Mouse (Mus musculus): ENCODE data around the gene Suds3. TPM values are rescaled to one million over a fixed set of nuclear protein-coding genes. Genes with fewer than 3 reads are reported as not detected.

Suds3 gene
- polyA plus RNA-seq, 1 experiment from 2014 or later = 50.3 TPM

DNA sequence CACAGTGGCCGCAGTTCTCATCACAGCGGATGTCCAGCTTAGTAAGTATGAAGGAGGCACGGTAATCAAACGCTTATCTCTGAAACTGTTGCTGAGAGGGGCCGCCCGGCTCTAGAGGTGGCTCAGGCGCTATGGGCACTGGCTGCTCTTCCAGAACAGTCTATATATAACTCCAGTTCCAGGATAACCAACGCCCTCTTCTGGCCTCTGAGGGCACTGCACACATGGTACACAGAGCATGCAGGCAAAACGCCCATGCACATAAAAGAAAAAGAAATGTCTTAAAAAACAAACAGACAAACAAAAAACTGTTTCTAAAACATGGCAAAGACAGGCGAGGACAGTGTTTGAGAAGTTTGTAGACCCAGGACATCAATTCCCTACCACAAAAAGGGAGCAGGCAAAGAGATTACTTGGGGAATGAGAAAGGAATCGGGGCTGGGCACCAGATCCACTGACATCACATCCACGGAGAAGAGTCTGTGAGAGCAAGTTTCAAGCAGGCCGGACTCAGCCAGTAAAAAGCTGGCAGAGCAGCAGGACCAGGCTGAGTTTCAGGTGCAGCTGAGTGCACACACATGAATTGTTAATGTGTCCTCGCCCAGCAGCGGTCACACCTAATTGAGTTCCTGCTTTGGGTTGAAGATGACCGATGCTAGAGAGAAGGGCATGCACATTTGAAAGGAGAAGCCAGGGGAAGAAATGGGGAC is 4.7 kb downstream of the Suds3 start:
- H3K9me3 ChIP-seq (ENCODE audit: control insufficient read depth, low read length) = no peaks in the 10 kb centered on the region
- peaks cover 23% of the 10 kb centered on the region for H3K36me3 ChIP-seq (ENCODE audit: control insufficient read depth, insufficient read depth, low read length)
- no peak overlapping the region for H3K27ac ChIP-seq (ENCODE audit: low read depth, low read length)
- no peak overlapping the region for H3K4me2 ChIP-seq
- no peak overlapping the region for H3K9ac ChIP-seq (ENCODE audit: low read length)
- 91% methylated on average over 16 of the region's 16 CpGs for WGBS
- H3K4me3 ChIP-seq (ENCODE audit: low read depth, low read length) = no peak overlapping the region
- H3K4me1 ChIP-seq (ENCODE audit: control insufficient read depth, insufficient read depth, low read length) = no peaks in the 10 kb centered on the region
- no peaks in the 10 kb centered on the region for H3K27me3 ChIP-seq (ENCODE audit: control insufficient read depth, insufficient read depth, low read length)
- ATAC-seq (ENCODE audit: low FRiP score) (no peak), DNase-seq (ENCODE audit: low spot score, missing footprints) (peak; percentile 57)

DNA sequence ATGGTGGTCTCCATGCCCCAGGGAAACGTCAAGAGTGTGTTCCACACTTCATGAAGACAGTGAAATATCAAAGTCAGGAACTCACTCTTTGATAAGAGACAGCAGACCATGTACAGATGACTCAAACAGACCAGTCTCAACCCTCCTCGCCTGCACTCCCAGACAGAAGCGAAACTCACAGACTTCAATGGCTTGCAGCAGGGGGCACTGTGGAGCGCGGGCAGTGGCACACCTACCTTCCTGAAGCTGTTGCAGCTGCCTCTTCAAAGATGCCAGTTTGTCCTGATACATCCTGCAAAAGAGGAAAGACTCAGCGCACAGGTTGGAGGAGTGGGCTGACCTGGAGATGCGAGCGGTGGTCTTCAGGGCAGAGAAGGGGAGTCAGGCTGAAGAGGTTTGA is 6.4 kb downstream of the Suds3 start:
- no peak overlapping the region for H3K4me2 ChIP-seq
- no peaks in the 10 kb centered on the region for H3K4me1 ChIP-seq (ENCODE audit: control insufficient read depth, insufficient read depth, low read length)
- no peaks in the 10 kb centered on the region for H3K9me3 ChIP-seq (ENCODE audit: control insufficient read depth, low read length)
- WGBS = 86% methylated on average over 8 of the region's 8 CpGs
- ATAC-seq (ENCODE audit: low FRiP score) (no peak), DNase-seq (ENCODE audit: low spot score, missing footprints) (peak; percentile 83)
- H3K36me3 ChIP-seq (ENCODE audit: control insufficient read depth, insufficient read depth, low read length) = peaks cover 30% of the 10 kb centered on the region
- H3K27ac ChIP-seq (ENCODE audit: low read depth, low read length) = no peak overlapping the region
- H3K27me3 ChIP-seq (ENCODE audit: control insufficient read depth, insufficient read depth, low read length) = no peaks in the 10 kb centered on the region
- H3K9ac ChIP-seq (ENCODE audit: low read length) = no peak overlapping the region
- H3K4me3 ChIP-seq (ENCODE audit: low read depth, low read length) = no peak overlapping the region

DNA sequence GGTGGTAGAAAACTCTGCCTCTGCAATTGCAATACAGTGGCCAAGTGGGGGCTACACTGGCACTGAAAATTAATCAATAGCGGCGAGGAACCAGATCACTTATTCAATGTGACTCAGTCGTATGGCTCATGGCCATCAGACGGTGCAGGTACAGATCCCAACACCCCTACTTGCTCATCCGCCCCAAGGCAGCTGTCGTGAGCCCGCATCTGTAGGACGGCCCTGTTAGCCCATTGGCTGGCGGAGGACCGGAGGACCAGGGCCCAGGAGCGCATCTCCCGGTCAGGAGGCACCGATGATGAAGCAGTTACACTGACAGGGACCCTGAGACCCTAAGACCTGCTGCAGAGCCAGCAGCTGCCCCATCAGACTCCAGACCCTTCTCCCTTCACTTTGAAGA is 7.2 kb downstream of the Suds3 start:
- no peaks in the 10 kb centered on the region for H3K9me3 ChIP-seq (ENCODE audit: control insufficient read depth, low read length)
- no peaks in the 10 kb centered on the region for H3K4me1 ChIP-seq (ENCODE audit: control insufficient read depth, insufficient read depth, low read length)
- no peak overlapping the region for H3K27ac ChIP-seq (ENCODE audit: low read depth, low read length)
- H3K9ac ChIP-seq (ENCODE audit: low read length) = no peak overlapping the region
- no peak overlapping the region for H3K4me3 ChIP-seq (ENCODE audit: low read depth, low read length)
- peaks cover 33% of the 10 kb centered on the region for H3K36me3 ChIP-seq (ENCODE audit: control insufficient read depth, insufficient read depth, low read length)
- no peak overlapping the region for H3K4me2 ChIP-seq
- DNase-seq (ENCODE audit: low spot score, missing footprints) (no peak), ATAC-seq (ENCODE audit: low FRiP score) (no peak)
- H3K27me3 ChIP-seq (ENCODE audit: control insufficient read depth, insufficient read depth, low read length) = no peaks in the 10 kb centered on the region
- 96% methylated on average over 13 of the region's 13 CpGs for WGBS

DNA sequence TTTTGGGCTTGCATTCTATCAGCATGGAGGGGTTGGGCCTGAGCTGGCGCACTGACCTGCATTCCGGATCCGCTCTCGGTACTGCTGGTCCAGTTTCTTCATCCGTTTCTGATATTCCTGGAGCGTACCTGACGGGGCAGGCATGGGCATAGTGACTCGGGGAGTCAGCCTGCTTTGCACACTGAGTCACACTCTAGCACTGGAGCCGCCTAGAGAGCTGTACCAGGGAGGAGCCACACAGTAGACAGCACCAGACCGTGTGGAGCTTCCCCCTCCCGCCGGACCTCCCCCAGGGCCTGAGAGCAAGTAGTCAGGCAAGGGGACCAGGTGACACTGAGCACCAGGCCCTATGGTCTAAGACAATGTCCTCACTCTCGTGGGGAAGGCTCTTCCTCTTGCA is 7.6 kb downstream of the Suds3 start:
- WGBS = 97% methylated on average over 13 of the region's 13 CpGs

DNA sequence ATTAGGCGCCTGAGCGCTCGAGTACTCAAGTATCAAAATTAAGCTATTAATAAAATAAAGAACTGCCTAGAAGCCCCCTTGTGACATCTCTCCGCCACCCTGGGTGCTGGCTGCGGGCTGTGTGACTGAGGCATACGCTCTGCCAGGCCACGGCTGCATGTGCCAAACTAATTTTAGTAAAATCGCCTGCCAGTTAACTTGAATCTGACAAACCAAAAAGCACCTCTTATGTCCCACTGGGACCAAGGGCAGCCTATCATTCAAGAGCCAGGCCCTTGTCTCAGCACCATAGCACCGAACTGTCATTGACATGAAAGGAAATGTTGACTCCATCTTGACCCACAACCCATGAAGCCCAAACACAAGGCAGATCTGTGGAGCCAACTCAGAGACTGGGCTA is 10.2 kb downstream of the Suds3 start:
- peaks cover 20% of the 10 kb centered on the region for H3K36me3 ChIP-seq (ENCODE audit: control insufficient read depth, insufficient read depth, low read length)
- DNase-seq (ENCODE audit: low spot score, missing footprints) (peak; percentile 41), ATAC-seq (ENCODE audit: low FRiP score) (no peak)
- H3K4me1 ChIP-seq (ENCODE audit: control insufficient read depth, insufficient read depth, low read length) = no peaks in the 10 kb centered on the region
- H3K27ac ChIP-seq (ENCODE audit: low read depth, low read length) = no peak overlapping the region
- H3K4me3 ChIP-seq (ENCODE audit: low read depth, low read length) = no peak overlapping the region
- no peak overlapping the region for H3K4me2 ChIP-seq
- H3K9me3 ChIP-seq (ENCODE audit: control insufficient read depth, low read length) = no peaks in the 10 kb centered on the region
- WGBS = 97% methylated on average over 9 of the region's 9 CpGs
- no peak overlapping the region for H3K9ac ChIP-seq (ENCODE audit: low read length)
- H3K27me3 ChIP-seq (ENCODE audit: control insufficient read depth, insufficient read depth, low read length) = no peaks in the 10 kb centered on the region

More for the DNA sequence above, 7.6 kb downstream of the Suds3 start:
- ATAC-seq (ENCODE audit: low FRiP score) (no peak), DNase-seq (ENCODE audit: low spot score, missing footprints) (no peak)
- H3K9ac ChIP-seq (ENCODE audit: low read length) = no peak overlapping the region
- peaks cover 33% of the 10 kb centered on the region for H3K36me3 ChIP-seq (ENCODE audit: control insufficient read depth, insufficient read depth, low read length)
- H3K27ac ChIP-seq (ENCODE audit: low read depth, low read length) = no peak overlapping the region
- no peak overlapping the region for H3K4me2 ChIP-seq
- H3K27me3 ChIP-seq (ENCODE audit: control insufficient read depth, insufficient read depth, low read length) = no peaks in the 10 kb centered on the region
- H3K4me3 ChIP-seq (ENCODE audit: low read depth, low read length) = no peak overlapping the region
- H3K9me3 ChIP-seq (ENCODE audit: control insufficient read depth, low read length) = no peaks in the 10 kb centered on the region
- H3K4me1 ChIP-seq (ENCODE audit: control insufficient read depth, insufficient read depth, low read length) = no peaks in the 10 kb centered on the region

DNA sequence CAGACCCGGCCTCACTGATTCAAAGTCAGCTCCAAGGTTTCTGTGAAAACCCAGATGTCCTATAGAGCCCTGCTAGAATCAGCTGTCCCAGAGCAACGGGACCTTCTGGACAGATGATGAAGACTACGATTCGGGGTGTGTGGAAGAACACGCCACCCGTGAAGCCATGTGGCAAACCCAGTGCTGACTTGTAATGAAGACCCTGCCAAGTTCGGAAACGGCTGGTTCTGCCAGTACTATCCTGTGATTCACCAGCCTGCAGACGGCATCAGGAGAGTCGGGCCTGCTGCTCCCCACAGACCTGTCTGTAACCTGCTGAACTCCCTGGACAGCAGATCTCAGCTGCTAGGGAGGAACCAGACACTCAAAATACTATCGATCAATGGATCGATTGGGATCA is 11.6 kb downstream of the Suds3 start:
- Histone ChIP-seq H3K4me3 (ENCODE audit: low read depth, low read length) (no peak overlapping the region), H3K27me3 (ENCODE audit: control insufficient read depth, insufficient read depth, low read length) (no peaks in the 10 kb centered on the region), H3K27ac (ENCODE audit: low read depth, low read length) (no peak overlapping the region), H3K9me3 (ENCODE audit: control insufficient read depth, low read length) (no peaks in the 10 kb centered on the region), H3K4me2 (no peak overlapping the region), H3K36me3 (ENCODE audit: control insufficient read depth, insufficient read depth, low read length) (peaks cover 28% of the 10 kb centered on the region), H3K4me1 (ENCODE audit: control insufficient read depth, insufficient read depth, low read length) (no peaks in the 10 kb centered on the region), H3K9ac (ENCODE audit: low read length) (no peak overlapping the region)
- 92% methylated on average over 12 of the region's 12 CpGs for WGBS
- ATAC-seq (ENCODE audit: low FRiP score) (no peak), DNase-seq (ENCODE audit: low spot score, missing footprints) (peak; percentile 28)

DNA sequence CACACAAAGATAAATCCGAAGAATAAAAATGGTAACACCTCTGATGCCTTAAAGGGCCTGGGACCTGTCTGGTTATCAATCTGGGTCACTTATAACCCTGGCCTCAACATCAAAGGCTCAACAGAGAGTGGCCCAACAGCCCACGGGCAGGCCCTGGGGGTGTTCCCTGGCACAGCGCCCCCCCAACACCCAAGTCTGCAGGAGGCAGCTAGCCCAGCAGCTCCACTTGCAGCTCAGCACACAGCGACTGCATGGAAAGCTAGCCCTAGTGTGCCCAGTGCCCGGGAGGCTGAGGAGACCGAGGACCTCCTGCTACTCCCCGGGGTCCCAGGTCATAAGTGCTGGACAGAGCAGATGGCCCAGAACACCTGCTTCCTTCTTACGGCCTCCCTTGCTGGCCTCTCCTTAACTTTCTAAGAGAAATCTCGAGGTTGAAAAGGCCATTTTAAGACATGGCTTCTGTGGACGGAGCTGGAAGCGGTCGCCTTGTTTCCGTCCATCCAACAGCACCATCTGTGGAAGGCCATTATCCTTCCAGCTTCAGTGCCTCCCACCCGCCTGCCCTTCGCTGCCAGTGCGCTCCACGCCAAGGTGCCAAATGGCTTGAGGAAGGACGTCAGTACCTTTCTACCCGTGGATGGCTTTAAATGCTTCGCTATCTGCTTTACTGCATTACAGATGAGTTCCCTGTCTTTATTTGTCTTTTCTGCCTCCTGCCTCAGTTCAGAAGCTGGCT is 12.6 kb downstream of the Suds3 start:
- H3K4me3 ChIP-seq (ENCODE audit: low read depth, low read length) = no peak overlapping the region
- H3K9me3 ChIP-seq (ENCODE audit: control insufficient read depth, low read length) = no peaks in the 10 kb centered on the region
- ATAC-seq (ENCODE audit: low FRiP score) (no peak), DNase-seq (ENCODE audit: low spot score, missing footprints) (peak; percentile 82)
- whole genome bisulfite sequencing = 93% methylated on average over 20 of the region's 20 CpGs
- no peak overlapping the region for H3K9ac ChIP-seq (ENCODE audit: low read length)
- H3K4me2 ChIP-seq = no peak overlapping the region
- H3K36me3 ChIP-seq (ENCODE audit: control insufficient read depth, insufficient read depth, low read length) = peaks cover 29% of the 10 kb centered on the region
- H3K27me3 ChIP-seq (ENCODE audit: control insufficient read depth, insufficient read depth, low read length) = no peaks in the 10 kb centered on the region
- no peak overlapping the region for H3K27ac ChIP-seq (ENCODE audit: low read depth, low read length)
- H3K4me1 ChIP-seq (ENCODE audit: control insufficient read depth, insufficient read depth, low read length) = no peaks in the 10 kb centered on the region

DNA sequence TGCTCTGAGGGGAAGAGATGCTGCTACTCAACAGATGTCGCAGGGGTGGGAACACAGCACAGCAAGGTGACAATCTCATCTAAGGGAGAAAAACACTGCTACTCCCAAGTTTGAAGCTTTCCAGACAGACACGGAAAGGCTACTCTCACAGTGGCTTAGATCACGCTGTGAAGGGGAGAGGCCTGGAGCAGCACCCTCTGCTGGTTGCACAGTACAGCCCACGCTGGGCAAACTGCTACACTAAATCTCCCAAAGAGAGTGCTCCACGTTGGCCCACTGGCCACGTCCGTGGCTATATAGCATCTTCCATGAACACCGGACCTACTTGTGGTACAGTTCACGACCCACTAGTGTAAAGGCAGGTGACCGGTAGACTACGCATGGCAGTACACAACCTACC is 16.2 kb downstream of the Suds3 start:
- H3K4me2 ChIP-seq = no peak overlapping the region
- no peaks in the 10 kb centered on the region for H3K9me3 ChIP-seq (ENCODE audit: control insufficient read depth, low read length)
- H3K9ac ChIP-seq (ENCODE audit: low read length) = no peak overlapping the region
- DNase-seq (ENCODE audit: low spot score, missing footprints) (peak; percentile 44), ATAC-seq (ENCODE audit: low FRiP score) (no peak)
- H3K36me3 ChIP-seq (ENCODE audit: control insufficient read depth, insufficient read depth, low read length) = peaks cover 14% of the 10 kb centered on the region
- H3K4me3 ChIP-seq (ENCODE audit: low read depth, low read length) = no peak overlapping the region
- 88% methylated on average over 11 of the region's 11 CpGs for WGBS
- no peak overlapping the region for H3K27ac ChIP-seq (ENCODE audit: low read depth, low read length)
- H3K4me1 ChIP-seq (ENCODE audit: control insufficient read depth, insufficient read depth, low read length) = no peaks in the 10 kb centered on the region
- no peaks in the 10 kb centered on the region for H3K27me3 ChIP-seq (ENCODE audit: control insufficient read depth, insufficient read depth, low read length)

DNA sequence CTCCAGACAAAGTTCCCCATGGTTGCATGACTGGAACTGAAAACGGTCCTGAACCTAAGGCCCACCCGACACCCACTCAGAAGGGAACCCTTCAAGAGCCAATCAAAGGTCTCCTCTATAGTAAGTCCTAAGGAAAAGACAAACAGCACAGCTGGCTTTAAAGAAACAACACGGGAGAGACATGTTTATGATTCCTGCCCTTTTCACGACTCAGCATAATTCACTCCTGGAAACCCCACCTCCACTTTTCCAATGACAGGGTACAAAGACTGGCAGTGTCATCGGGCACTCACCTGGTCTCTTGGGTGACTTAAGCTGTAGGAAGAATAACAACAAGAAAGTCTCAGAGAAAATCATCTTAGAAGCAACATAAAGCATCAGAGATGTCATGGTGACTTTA is 16.9 kb downstream of the Suds3 start:
- H3K27me3 ChIP-seq (ENCODE audit: control insufficient read depth, insufficient read depth, low read length) = no peaks in the 10 kb centered on the region
- H3K4me1 ChIP-seq (ENCODE audit: control insufficient read depth, insufficient read depth, low read length) = no peaks in the 10 kb centered on the region
- peaks cover 9% of the 10 kb centered on the region for H3K36me3 ChIP-seq (ENCODE audit: control insufficient read depth, insufficient read depth, low read length)
- WGBS = 86% methylated on average over 5 of the region's 5 CpGs
- ATAC-seq (ENCODE audit: low FRiP score) (no peak), DNase-seq (ENCODE audit: low spot score, missing footprints) (peak; percentile 75)
- H3K4me2 ChIP-seq = no peak overlapping the region
- H3K9me3 ChIP-seq (ENCODE audit: control insufficient read depth, low read length) = no peaks in the 10 kb centered on the region
- no peak overlapping the region for H3K9ac ChIP-seq (ENCODE audit: low read length)
- no peak overlapping the region for H3K4me3 ChIP-seq (ENCODE audit: low read depth, low read length)
- no peak overlapping the region for H3K27ac ChIP-seq (ENCODE audit: low read depth, low read length)

All from midbrain, embryonic 11.5 days (tissue).